Mouse (Mus musculus) olfactory bulb, adult 2 months (tissue): ENCODE measurements around the gene Casz1. TPM values are rescaled to one million over a fixed set of nuclear protein-coding genes. Genes with fewer than 3 reads are reported as not detected.

Experiments used
- H3K27ac ChIP-seq: fragments of 200-500 bp; 2 replicates; pipeline ENCODE4 v1.5.1; 2012; ENCODE audit warnings: low read depth, low read length; ENCODE audit not compliant: insufficient read depth
- H3K4me1 ChIP-seq: fragments of 200-500 bp; 2 replicates; pipeline ENCODE4 v1.6.1; 2012; ENCODE audit warnings: low read length; ENCODE audit not compliant: control insufficient read depth, insufficient read depth
- H3K4me3 ChIP-seq: fragments of 200-500 bp; 2 replicates; pipeline ENCODE4 v1.5.1; 2012; ENCODE audit warnings: mild to moderate bottlenecking, low read depth, low read length, moderate library complexity; ENCODE audit not compliant: insufficient read depth
- CTCF ChIP-seq: fragments of 200-500 bp; IDR thresholded peaks from 2 replicates; pipeline ENCODE4 v1.5.1; 2012; ENCODE audit warnings: low read depth, mild to moderate bottlenecking, low read length, moderate library complexity; ENCODE audit not compliant: insufficient read depth
- POLR2A ChIP-seq: fragments of 200-500 bp; IDR thresholded peaks from 2 replicates; pipeline ENCODE4 v1.6.1; 2012; ENCODE audit warnings: mild to moderate bottlenecking, low read depth, low read length, moderate library complexity; ENCODE audit not compliant: insufficient read depth
- WGBS: fragments of 180-500 bp; shearing (Covaris S2); methylation state at CpG from one replicate; pipeline ENCODE4 v1.1.7; 2018; 5-methylcytosine and 5-hydroxymethylcytosine counted together
- polyA plus RNA-seq: library from polyadenylated mRNA; stranded (reverse); fragments of >200 nt; gene quantifications from 2 replicates; pipeline ENCODE4 v1.2.4, GENCODE M21; 2012; ENCODE audit warnings: low replicate concordance; ENCODE audit not compliant: missing spikeins, insufficient read depth, insufficient read length

Gene Casz1
- polyA plus RNA-seq, 1 experiment, result not detected

DNA sequence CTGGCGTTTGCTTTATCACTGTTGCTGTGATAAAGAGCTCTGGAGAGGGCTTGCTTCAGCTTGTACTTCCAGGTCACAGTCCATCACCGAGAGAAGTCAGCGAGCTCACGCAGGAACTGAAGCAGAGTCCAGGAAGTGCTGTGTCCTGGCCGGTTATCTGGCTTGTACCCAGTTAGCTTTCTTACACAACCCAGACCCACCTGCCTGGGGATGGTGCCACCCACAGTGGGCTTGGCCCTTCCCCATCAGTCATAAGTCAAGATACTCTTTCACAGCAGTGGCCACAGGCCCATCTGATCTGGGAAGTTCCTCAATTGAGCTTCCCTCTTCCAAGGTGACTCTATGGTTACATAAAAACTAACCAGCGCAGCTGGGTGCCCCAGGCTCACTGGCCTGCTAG is 31.6 kb upstream of the Casz1 start:
- H3K4me1 ChIP-seq, result peaks cover 14% of the 10 kb centered on the region
- no peak overlapping the region for H3K27ac ChIP-seq
- no peak overlapping the region for H3K4me3 ChIP-seq
- TF ChIP-seq CTCF, result no peak
- TF ChIP-seq POLR2A, result no peak
- WGBS, result 87% methylated on average over 6 of the region's 6 CpGs

DNA sequence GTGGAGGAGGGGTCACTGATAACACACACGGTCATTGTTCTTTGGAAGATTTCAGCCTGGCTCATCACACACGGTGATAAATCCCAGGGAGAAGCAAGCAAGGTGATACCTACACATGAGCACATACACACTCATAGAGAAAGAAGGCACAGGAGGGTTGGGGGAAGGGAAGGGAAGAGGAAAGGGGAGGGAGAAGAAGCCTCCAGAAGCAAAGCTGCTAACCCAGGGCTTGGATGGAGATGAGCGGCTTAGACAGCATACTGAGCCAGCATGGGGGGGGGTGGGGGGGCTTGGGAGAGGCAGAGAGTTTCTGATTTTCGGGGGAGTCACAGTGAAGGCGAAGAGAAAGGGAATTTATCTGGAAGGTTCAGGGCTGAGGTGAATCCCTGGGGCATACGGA is 30.2 kb upstream of the Casz1 start:
- no peak overlapping the region for H3K27ac ChIP-seq
- H3K4me1 ChIP-seq, result peaks cover 10% of the 10 kb centered on the region
- TF ChIP-seq POLR2A (no peak), CTCF (no peak)
- no peak overlapping the region for H3K4me3 ChIP-seq
- 97% methylated on average over 6 of the region's 6 CpGs for WGBS

DNA sequence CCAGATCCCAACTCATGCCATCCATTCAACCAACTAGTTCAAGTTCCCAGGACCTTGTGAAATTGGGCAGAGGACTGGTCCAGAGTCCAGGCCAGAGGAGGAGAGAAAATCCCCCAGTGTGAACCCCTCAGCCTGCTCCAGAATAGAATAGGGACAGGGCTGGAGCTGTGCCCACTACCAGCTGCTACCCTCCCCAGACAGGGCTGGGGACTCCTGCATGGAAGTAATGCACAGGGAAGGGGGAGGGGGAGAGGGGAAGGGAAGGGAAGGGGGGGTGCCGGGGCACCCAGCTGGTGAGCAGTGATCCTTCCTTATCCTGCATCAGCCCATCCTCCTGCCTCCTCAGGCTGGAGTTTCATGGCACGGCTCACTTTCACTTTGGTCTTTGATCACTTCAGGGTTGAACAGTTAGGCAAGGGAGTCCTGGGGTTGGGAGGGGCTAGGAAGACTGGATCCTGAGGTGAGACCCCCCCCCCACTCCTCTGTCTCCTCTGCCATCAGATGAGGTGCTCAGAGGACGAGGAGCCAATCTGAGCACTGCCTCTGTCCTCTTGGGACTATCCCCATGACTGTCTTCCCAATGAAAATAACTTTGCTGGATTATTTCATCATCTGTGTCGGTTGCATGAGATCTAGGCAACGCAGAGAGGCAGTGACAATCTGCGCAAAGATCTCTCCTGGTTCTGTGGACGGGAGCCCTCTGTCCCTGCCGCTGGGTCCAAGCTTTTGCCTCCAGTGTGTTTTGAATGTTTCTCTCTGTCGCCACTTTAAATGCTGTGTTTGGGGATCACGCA is 28.6 kb upstream of the Casz1 start:
- H3K4me3 ChIP-seq, result no peak overlapping the region
- H3K4me1 ChIP-seq, result peaks cover 21% of the 10 kb centered on the region
- TF ChIP-seq POLR2A (no peak), CTCF (no peak)
- WGBS, result 74% methylated on average over 10 of the region's 10 CpGs
- no peak overlapping the region for H3K27ac ChIP-seq

DNA sequence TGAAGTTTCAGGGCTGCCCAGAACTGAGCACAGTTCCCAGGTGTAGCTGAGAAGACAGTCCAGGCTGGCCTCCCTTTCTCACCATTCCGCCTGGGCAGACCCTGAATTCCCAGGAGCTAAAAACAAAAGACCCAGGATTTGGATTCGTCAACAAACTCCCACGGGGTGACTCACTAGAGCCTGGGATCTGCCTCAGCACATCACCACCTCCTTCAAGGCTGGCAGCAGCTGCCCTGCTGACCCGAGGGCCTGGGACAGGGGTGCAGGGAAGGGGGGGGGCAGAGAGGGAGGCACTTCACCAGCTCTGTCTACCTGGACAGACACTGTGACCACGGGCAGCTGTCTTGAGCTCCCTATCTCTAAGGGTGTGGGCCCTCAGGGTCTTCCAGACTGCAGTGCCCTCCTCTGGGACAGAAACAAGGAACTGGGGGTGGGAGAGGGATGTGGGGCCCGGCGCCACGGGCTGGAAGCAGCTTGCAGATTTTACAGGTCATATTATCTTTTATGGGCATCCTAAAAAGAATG is 24.1 kb upstream of the Casz1 start:
- no peak overlapping the region for H3K4me3 ChIP-seq
- no peak for TF ChIP-seq POLR2A
- TF ChIP-seq CTCF, result no peak
- H3K4me1 ChIP-seq, result peaks cover 12% of the 10 kb centered on the region
- H3K27ac ChIP-seq, result no peak overlapping the region
- 35% methylated on average over 8 of the region's 8 CpGs for WGBS

DNA sequence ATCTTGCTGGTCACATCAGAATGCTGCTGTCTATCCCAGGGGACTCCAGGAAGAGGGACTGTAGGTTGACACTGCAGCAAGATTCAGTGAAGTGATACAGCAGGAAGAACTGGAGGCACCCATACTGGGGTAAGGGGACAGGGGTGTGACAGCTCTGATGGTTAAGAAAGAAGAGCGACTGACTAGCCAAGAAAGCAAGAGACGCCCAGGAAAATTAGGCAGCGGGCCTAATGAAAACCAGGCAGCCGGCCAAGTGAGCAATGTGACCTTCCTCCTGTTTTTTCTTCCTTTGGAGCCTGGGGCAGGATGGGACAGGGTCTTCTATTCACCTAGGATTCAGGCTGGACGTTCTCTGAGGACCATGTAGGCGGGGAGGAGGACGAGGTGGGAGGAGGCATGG is 22.7 kb upstream of the Casz1 start:
- Histone ChIP-seq H3K27ac (no peak overlapping the region), H3K4me3 (no peak overlapping the region), H3K4me1 (peaks cover 12% of the 10 kb centered on the region)
- 63% methylated on average over 7 of the region's 7 CpGs for WGBS
- TF ChIP-seq POLR2A (no peak), CTCF (no peak)

DNA sequence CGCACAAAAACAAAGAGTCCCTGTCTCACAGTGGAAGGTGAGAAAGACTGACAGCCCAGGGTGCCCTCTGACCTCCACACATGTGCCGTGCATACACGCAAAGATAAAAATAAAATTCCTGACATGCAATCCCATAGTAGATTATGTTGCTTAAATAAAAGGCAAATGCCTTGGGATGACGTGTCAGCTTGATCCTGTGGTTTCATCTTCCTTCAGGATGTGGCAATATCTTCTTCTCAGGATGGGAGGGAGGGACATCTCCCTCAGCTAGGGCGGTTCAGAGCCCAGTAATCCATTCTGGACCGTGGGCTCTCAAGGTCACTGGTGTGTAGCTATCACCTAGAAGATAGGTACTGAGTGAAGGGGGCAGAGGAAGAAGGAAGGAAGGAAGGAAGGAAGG is 21.3 kb upstream of the Casz1 start:
- Histone ChIP-seq H3K4me1 (peaks cover 12% of the 10 kb centered on the region), H3K4me3 (no peak overlapping the region), H3K27ac (no peak overlapping the region)
- TF ChIP-seq CTCF (no peak), POLR2A (no peak)
- WGBS, result 95% methylated on average over 6 of the region's 6 CpGs

DNA sequence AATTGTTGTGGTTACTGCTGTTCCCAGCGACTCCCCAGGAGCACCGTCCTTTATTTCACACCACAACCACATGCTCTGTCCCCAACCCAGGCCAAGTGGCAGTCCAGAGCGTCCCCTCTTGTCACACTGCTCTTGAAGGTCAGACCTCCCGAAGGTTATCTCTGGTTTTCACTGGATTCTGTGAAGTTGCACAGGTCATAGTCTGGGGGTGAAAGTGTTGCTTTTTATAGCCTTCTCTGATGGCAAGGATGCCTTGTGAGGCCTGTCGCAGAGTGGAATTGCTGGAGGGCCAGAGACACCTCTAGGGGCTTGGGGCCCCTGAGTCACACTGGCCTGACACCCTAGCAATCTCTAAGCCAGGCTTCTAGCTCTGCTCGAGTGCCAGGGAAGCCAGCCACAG is 20.5 kb upstream of the Casz1 start:
- no peak overlapping the region for H3K4me3 ChIP-seq
- 89% methylated on average over 6 of the region's 6 CpGs for WGBS
- no peak overlapping the region for H3K27ac ChIP-seq
- H3K4me1 ChIP-seq, result peaks cover 12% of the 10 kb centered on the region
- TF ChIP-seq POLR2A (no peak), CTCF (no peak)

DNA sequence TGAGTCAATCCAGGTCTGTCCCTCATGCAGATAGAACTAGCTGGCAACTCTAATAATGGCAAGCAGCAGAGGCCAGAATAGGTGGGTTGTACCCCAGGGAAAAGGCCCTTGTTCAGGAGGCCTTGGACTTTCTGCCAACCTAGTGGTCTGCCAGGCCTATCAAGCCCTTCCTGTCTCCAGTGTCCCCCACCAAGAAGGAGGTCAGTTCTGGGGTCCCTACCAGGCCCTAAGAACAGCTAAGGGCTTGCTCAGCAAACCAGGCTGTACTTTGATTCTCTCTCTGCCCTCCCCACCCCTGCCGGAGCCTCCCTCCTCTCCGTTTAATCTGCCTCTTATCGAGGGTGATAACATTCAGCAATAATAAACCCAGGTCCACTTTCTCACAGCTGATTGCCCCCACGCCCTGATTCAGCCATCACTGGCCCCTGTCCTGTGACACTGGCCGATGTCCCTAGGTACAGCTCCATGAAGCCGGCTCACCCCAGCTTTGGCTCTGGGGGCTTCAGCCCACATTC is 19.1 kb upstream of the Casz1 start:
- Histone ChIP-seq H3K4me1 (peaks cover 3% of the 10 kb centered on the region), H3K27ac (no peak overlapping the region), H3K4me3 (no peak overlapping the region)
- TF ChIP-seq POLR2A (no peak), CTCF (no peak)
- WGBS, result 94% methylated on average over 6 of the region's 6 CpGs

DNA sequence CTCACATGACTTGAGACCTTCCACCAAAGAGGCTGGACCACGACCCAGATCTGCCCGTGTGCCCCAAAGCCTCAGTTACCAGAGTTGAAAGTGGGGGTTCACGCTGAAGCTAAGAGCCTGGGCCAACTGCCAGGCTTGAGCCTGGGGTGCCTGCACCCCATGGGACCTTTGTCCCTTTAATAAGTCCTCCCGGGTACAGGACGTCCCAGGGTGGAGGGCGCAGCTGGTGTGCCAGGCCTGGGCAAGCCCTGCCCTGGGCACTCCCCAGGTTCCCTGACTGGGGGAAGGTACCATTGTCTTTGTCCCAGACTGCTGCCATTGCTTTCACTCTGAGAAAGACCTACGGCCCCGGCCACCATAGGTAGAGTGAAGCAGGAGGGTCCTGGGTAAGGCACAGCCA is 18.2 kb upstream of the Casz1 start:
- TF ChIP-seq POLR2A (no peak), CTCF (no peak)
- H3K27ac ChIP-seq, result no peak overlapping the region
- H3K4me3 ChIP-seq, result no peak overlapping the region
- H3K4me1 ChIP-seq, result no peaks in the 10 kb centered on the region
- 83% methylated on average over 8 of the region's 8 CpGs for WGBS
